Mouse (Mus musculus) small intestine, adult 2 months (tissue): ENCODE measurements at regions not wholly inside any gene's neighbourhood (a gene's known extent, or its start where the extent isn't known, plus 50 kb on each side); places are given as distances from the start of the nearest gene placed in this dataset.

ENCODE experiments used
- CTCF ChIP-seq: fragments of 200-500 bp; IDR thresholded peaks from 2 replicates; pipeline ENCODE4 v1.5.1; 2012; ENCODE audit warnings: low read depth, mild to moderate bottlenecking, control low read depth, inconsistent platforms, low read length, moderate library complexity, mixed read lengths; ENCODE audit not compliant: insufficient replicate concordance, insufficient read length; ENCODE audit errors: extremely low read depth
- POLR2A ChIP-seq: fragments of 200-500 bp; IDR thresholded peaks from 2 replicates; pipeline ENCODE4 v1.6.1; 2012; ENCODE audit warnings: low read depth, mild to moderate bottlenecking, control low read depth, inconsistent platforms, low read length, moderate library complexity

DNA sequence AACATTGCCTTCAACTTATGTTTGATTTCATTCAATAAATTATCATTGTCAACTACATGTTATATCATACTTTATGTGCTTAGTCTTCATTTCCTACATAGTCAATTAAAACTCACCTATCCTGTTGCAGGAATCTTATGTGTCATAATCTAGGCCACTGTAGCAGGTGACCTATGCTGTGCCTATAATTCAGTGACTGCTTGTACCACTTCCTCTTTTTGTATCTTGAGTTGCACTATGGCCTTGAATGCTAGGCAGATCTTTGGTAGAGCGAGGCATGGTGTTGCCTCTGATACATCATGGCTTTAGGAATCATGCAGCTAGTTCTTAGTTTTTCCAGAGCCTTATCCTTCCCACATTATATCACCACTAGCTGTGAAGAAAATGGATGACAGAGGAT lies 682.8 kb downstream of the Lrriq3 start:
- TF ChIP-seq CTCF (no peak), POLR2A (no peak)
